Comparison of ENCODE assay signal across 7 mouse cellular contexts in the genomic region with DNA sequence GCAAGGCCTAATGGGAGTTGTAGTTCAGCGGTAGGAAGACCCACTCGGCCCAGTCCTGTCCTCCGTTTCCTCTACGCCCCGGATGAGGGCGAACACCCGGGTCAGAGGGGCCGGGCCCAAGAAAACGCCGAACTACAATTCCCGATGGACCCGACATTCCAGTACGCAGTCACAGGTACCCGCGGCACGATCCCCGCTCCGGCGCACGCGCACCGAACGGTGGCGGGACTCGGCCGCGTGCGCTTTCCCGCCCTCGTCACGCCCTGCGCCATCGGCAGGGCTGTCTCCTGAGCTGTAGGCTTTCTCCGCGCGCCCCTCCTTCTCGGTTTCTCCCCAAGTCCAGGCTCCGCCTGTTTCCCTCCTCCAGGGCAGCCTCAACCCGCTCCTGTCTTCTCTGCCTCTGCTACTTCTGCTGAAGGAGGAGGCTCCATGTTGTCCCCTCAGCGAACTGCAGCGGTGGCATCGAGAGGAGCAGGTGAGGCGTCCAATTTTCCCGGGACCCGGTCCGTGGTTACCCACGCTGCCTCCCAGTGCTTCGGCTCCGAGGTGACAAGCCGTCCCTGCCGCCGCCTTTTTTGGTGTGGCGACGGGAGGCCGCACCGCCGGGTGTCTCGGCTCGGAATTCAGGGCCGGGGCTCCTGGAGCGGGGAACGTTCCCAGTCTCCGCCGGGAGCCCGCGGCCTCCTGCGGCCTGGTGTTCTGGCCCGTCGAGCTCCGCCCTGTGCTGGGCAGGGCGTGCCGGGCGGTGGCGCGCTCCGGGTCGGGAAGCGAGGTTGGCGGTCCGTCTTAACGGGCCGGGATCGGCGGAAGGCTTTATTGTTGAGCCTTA. TPM values are rescaled to one million over a fixed set of nuclear protein-coding genes. Genes with fewer than 3 reads are reported as not detected.
DNase-seq lines count a peak whose midpoint lies in the region; ATAC-seq lines count a peak whose summit lies in the region.

No protein-coding gene starts in this region.

- no peaks in the 10 kb centered on the region for H3K36me3 ChIP-seq in limb, embryonic 10.5 days
- H3K36me3 ChIP-seq in midbrain, embryonic 13.5 days, result no peaks in the 10 kb centered on the region

- 0 out of 2 replicates have a peak, but pooled peaks cover 4% of the 10 kb centered on the region for H3K4me1 ChIP-seq in limb, embryonic 10.5 days
- H3K4me1 ChIP-seq in midbrain, embryonic 13.5 days (replicated peaks), result peaks cover 5% of the 10 kb centered on the region; the same call in 1 of the 2 replicates

- ATAC-seq in granulocyte monocyte progenitor cell, adult 5-6 weeks (replicated peaks; ENCODE audit: poor library complexity, severe bottlenecking), result peak; percentile 84
- ATAC-seq in midbrain, embryonic 13.5 days, result peak; percentile 98

- WGBS in limb, embryonic 10.5 days, result under 1% methylated on average over 84 of the region's 84 CpGs
- WGBS in midbrain, embryonic 13.5 days, result under 1% methylated on average over 84 of the region's 84 CpGs

- H3K9me3 ChIP-seq in limb, embryonic 10.5 days (replicated peaks), result no peaks in the 10 kb centered on the region
- H3K9me3 ChIP-seq in midbrain, embryonic 13.5 days, result no peaks in the 10 kb centered on the region

- peak; percentile 97 for DNase-seq in adrenal gland, adult 8-10 months
- peak; percentile 96 for DNase-seq in embryo, embryonic 9.5 days (ENCODE audit: extremely low spot score)
- DNase-seq in kidney, adult 11 months, result peak; percentile 99
- DNase-seq in limb, embryonic 10.5 days (ENCODE audit: low spot score), result peak; percentile 94
- peak; percentile 83 for DNase-seq in spleen, adult 12 weeks (ENCODE audit: low spot score)

- H3K4me2 ChIP-seq in midbrain, embryonic 13.5 days (replicated peaks), result peak overlapping the region; percentile 70

- peak overlapping the region; percentile 83 for H3K9ac ChIP-seq in midbrain, embryonic 13.5 days (replicated peaks)

- peak overlapping the region; percentile 93 for H3K27ac ChIP-seq in limb, embryonic 10.5 days
- H3K27ac ChIP-seq in midbrain, embryonic 13.5 days, result peak overlapping the region; percentile 96

- H3K27me3 ChIP-seq in limb, embryonic 10.5 days (ENCODE audit: low read depth, poor library complexity, severe bottlenecking), result no peaks in the 10 kb centered on the region
- no peaks in the 10 kb centered on the region for H3K27me3 ChIP-seq in midbrain, embryonic 13.5 days

- H3K4me3 ChIP-seq in limb, embryonic 10.5 days, result peak overlapping the region; percentile 69
- peak overlapping the region; percentile 66 for H3K4me3 ChIP-seq in midbrain, embryonic 13.5 days (replicated peaks)

RNA-seq across cellular contexts. Expression of gene Atl3, which starts 0.6 kb away (rescaled TPM):
- total RNA-seq in adrenal gland, adult 8-10 months (2022), result 100 to 1,000 TPM; 126 to 140 (median 136) TPM
- 47.9 and 50.2 TPM in 2 replicates for total RNA-seq in granulocyte monocyte progenitor cell, adult 5-6 weeks (2014; fragmentation: Nextera tagmentation)
- 49.0 and 52.6 TPM in 2 replicates for total RNA-seq in granulocyte monocyte progenitor cell, adult 5-6 weeks (2017)
- 7.6 and 7.7 TPM in 2 replicates for polyA plus RNA-seq in limb, embryonic 10.5 days (2016; fragmentation: Nextera tagmentation; extraction: Ambion mirVana)
- polyA plus RNA-seq in midbrain, embryonic 13.5 days (2015; fragmentation: Nextera tagmentation; extraction: Ambion mirVana), result 6.0 and 6.3 TPM in 2 replicates

RNA-seq across cellular contexts. Expression of gene Rtn3, which starts 11.3 kb away (rescaled TPM):
- 100 to 1,000 TPM; 117 to 159 (median 137) TPM for total RNA-seq in adrenal gland, adult 8-10 months (2022)
- 166 and 193 TPM in 2 replicates for total RNA-seq in granulocyte monocyte progenitor cell, adult 5-6 weeks (2014; fragmentation: Nextera tagmentation)
- total RNA-seq in granulocyte monocyte progenitor cell, adult 5-6 weeks (2017), result 80.4 and 94.7 TPM in 2 replicates
- 95.7 and 103 TPM in 2 replicates for polyA plus RNA-seq in limb, embryonic 10.5 days (2016; fragmentation: Nextera tagmentation; extraction: Ambion mirVana)
- polyA plus RNA-seq in midbrain, embryonic 13.5 days (2015; fragmentation: Nextera tagmentation; extraction: Ambion mirVana), result 557 and 566 TPM in 2 replicates

Comparison
In these comparisons a context has a peak if more than half of its experiments do, and no peak if none do; other contexts are left out.
1. Peak in every context shown above with its lines: DNase-seq, ATAC-seq, H3K4me3 ChIP-seq and H3K27ac ChIP-seq.